Comparison of ENCODE assay signal across 11 mouse cellular contexts in the genomic region with DNA sequence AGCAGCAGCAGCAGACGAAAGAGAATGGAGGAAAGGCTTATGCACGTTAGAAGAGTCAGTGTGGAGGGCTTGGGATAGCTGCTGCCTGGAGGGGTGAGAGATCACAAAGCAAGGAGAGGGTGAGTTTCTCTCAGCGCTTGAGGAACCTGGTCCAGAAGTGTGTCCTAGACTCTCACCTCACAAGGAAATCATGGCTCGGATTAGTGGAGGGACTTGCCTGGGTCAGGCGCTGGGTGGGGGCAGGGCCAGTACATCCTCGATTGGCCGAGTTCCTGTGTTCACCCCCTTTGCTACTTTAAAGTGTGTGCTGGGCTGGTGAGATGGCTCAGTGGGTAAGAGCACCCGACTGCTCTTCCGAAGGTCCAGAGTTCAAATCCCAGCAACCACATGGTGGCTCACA. TPM values are rescaled to one million over a fixed set of nuclear protein-coding genes. Genes with fewer than 3 reads are reported as not detected.
DNase-seq lines count a peak whose midpoint lies in the region; ATAC-seq and TF ChIP-seq lines count a peak whose summit lies in the region.
"Had no signal": no experiment of that assay in that cellular context is flagged by ENCODE, and none has a peak within 500 bp of the region (broad histone marks: within the 10 kb centered on the region; RNA-seq: fewer than 3 reads in every experiment).

No protein-coding gene starts in this region.

- no peak overlapping the region for H3K4me2 ChIP-seq in kidney, embryonic 14.5 days (replicated peaks; ENCODE audit: low read depth, low read length)
- peak overlapping the region; percentile 17 for H3K4me2 ChIP-seq in hindbrain, embryonic 14.5 days (replicated peaks)
- peak overlapping the region; percentile 42 for H3K4me2 ChIP-seq in myocyte (ENCODE audit: low read depth)

- intact Hi-C loops in left cerebral cortex, postnatal 25 days (cut with DNase I), result loop anchor here (5.0 kb wide), 2 partner anchors 66 to 216 kb away; no protein-coding TSS in a partner anchor

- H3K9ac ChIP-seq in kidney, embryonic 14.5 days (ENCODE audit: low read depth, low read length), result no peak overlapping the region
- H3K9ac ChIP-seq in hindbrain, embryonic 14.5 days, result no peak overlapping the region

- TF ChIP-seq POLR2A in myocyte (IDR thresholded peaks at IDR 0.05; ENCODE audit: insufficient read length, low read depth), result no peak

- no peak for ATAC-seq in kidney, embryonic 14.5 days (ENCODE audit: low FRiP score, low TSS enrichment)
- no peak for ATAC-seq in hindbrain, embryonic 14.5 days (ENCODE audit: low FRiP score)
- no peak for ATAC-seq in monocyte, adult 5-6 weeks (replicated peaks; ENCODE audit: insufficient number of reproducible peaks, low FRiP score, low TSS enrichment, poor library complexity, severe bottlenecking)

- no peak overlapping the region for H3ac ChIP-seq in myocyte (ENCODE audit: control insufficient read depth, insufficient read length)

- H3K36me3 ChIP-seq in kidney, embryonic 14.5 days (ENCODE audit: control insufficient read depth, insufficient read depth, low read length), result no peaks in the 10 kb centered on the region
- no peaks in the 10 kb centered on the region for H3K36me3 ChIP-seq in forebrain, embryonic 10.5 days (replicated peaks)
- H3K36me3 ChIP-seq in hindbrain, embryonic 14.5 days (replicated peaks; ENCODE audit: control insufficient read depth, insufficient read depth), result no peaks in the 10 kb centered on the region
- no peaks in the 10 kb centered on the region for H3K36me3 ChIP-seq in myocyte (ENCODE audit: control insufficient read depth, insufficient read depth)

- H3K9me3 ChIP-seq in kidney, embryonic 14.5 days (ENCODE audit: control insufficient read depth, low read length), result peaks cover 4% of the 10 kb centered on the region; the same call in 1 of the 2 replicates
- H3K9me3 ChIP-seq in forebrain, embryonic 10.5 days, result peaks cover 4% of the 10 kb centered on the region; the same call in 1 of the 2 replicates
- no peaks in the 10 kb centered on the region for H3K9me3 ChIP-seq in hindbrain, embryonic 14.5 days (ENCODE audit: control insufficient read depth, low read length)

- H3K4me3 ChIP-seq in kidney, embryonic 14.5 days (ENCODE audit: low read length), result no peak overlapping the region
- H3K4me3 ChIP-seq in forebrain, embryonic 10.5 days, result peak overlapping the region; percentile 27
- no peak overlapping the region for H3K4me3 ChIP-seq in hindbrain, embryonic 14.5 days (replicated peaks; ENCODE audit: low read length)
- no peak overlapping the region for H3K4me3 ChIP-seq in myocyte

- H3K27me3 ChIP-seq in kidney, embryonic 14.5 days (ENCODE audit: control insufficient read depth, insufficient read depth, low read length), result no peaks in the 10 kb centered on the region
- H3K27me3 ChIP-seq in forebrain, embryonic 10.5 days (ENCODE audit: poor library complexity, severe bottlenecking), result no peaks in the 10 kb centered on the region
- no peaks in the 10 kb centered on the region for H3K27me3 ChIP-seq in hindbrain, embryonic 14.5 days (ENCODE audit: control insufficient read depth, insufficient read depth, low read length)
- no peaks in the 10 kb centered on the region for H3K27me3 ChIP-seq in myocyte (ENCODE audit: control insufficient read depth, insufficient read depth, insufficient read length)

- no peak for DNase-seq in kidney, postnatal 10 days
- DNase-seq in forebrain, embryonic 10.5 days (ENCODE audit: extremely low spot score, low spot score), result no peak
- no peak for DNase-seq in hindbrain, embryonic 14.5 days (ENCODE audit: low spot score)
- no peak for DNase-seq in left cerebral cortex, postnatal 25 days (ENCODE audit: low spot score in 2 of 2)
- no peak for DNase-seq in c-Kit-positive CD71-positive TER-119-positive erythroid progenitor cells, embryonic 14.5 days (ENCODE audit: low spot score)
- DNase-seq: cerebellum, adult 11-12 months; kidney, adult 11 months; lung, postnatal 14 days had no signal

- 0 out of 2 replicates have a peak overlapping the region, but pooled peaks have one; percentile 24 for H3K27ac ChIP-seq in kidney, embryonic 14.5 days (ENCODE audit: low read depth, low read length)
- H3K27ac ChIP-seq in forebrain, embryonic 10.5 days, result peak overlapping the region; percentile 72
- H3K27ac ChIP-seq in hindbrain, embryonic 14.5 days, result peak overlapping the region; percentile 56; the same call in 1 of the 2 replicates

- 58% methylated on average over 9 of the region's 9 CpGs for WGBS in kidney, embryonic 14.5 days
- WGBS in forebrain, embryonic 10.5 days, result 42% methylated on average over 9 of the region's 9 CpGs
- WGBS in hindbrain, embryonic 14.5 days, result 42% methylated on average over 9 of the region's 9 CpGs

- H3K79me2 ChIP-seq in myocyte (ENCODE audit: control insufficient read depth, insufficient read depth), result no peaks in the 10 kb centered on the region

- H3K4me1 ChIP-seq in kidney, embryonic 14.5 days (ENCODE audit: control insufficient read depth, insufficient read depth, low read length), result peaks cover 15% of the 10 kb centered on the region
- peaks cover 41% of the 10 kb centered on the region for H3K4me1 ChIP-seq in forebrain, embryonic 10.5 days
- H3K4me1 ChIP-seq in hindbrain, embryonic 14.5 days (replicated peaks; ENCODE audit: control insufficient read depth, insufficient read depth, low read length), result peaks cover 13% of the 10 kb centered on the region

TF ChIP-seq in myocyte, 11 proteins besides CTCF, POLR2A, EP300 and RAD21:
- TF ChIP-seq MAX (IDR thresholded peaks at IDR 0.05; ENCODE audit: low read depth), result no peak
- no peak for TF ChIP-seq MYOD1 (IDR thresholded peaks at IDR 0.05; ENCODE audit: control insufficient read depth in 1 of 3, insufficient read length in 2 of 3, low read depth in 2 of 3)
- no peak for TF ChIP-seq SRF (IDR thresholded peaks at IDR 0.05; ENCODE audit: control insufficient read depth, insufficient read length, low read depth)

RNA-seq across cellular contexts. Expression of a gene that starts 18.6 kb away (rescaled TPM):
- 0.11 and 0.41 TPM in 2 replicates for polyA plus RNA-seq in kidney, embryonic 14.5 days (2014; fragmentation: Nextera tagmentation; extraction: Ambion mirVana)
- 0.94 and 1.3 TPM in 2 replicates for polyA plus RNA-seq in forebrain, embryonic 10.5 days (2016; fragmentation: Nextera tagmentation; extraction: Ambion mirVana)
- 2.2 and 3.3 TPM in 2 replicates for polyA plus RNA-seq in hindbrain, embryonic 14.5 days (2014; fragmentation: Nextera tagmentation; extraction: Ambion mirVana)
- 0.16 TPM for polyA plus RNA-seq in myocyte (2012; fragmentation: generic; extraction: Trizol)
- total RNA-seq in left cerebral cortex, postnatal 25 days (2021), result 10 to 100 TPM; 47.5 to 62.6 TPM
- 3.8 to 29.8 TPM (median 13.9 TPM) in 3 replicates for total RNA-seq in monocyte, adult 5-6 weeks (2017)

RNA-seq across cellular contexts. Expression of a gene that starts 22.3 kb away (rescaled TPM):
- 8.3 and 8.7 TPM in 2 replicates for polyA plus RNA-seq in kidney, embryonic 14.5 days (2014; fragmentation: Nextera tagmentation; extraction: Ambion mirVana)
- 2.2 and 2.7 TPM in 2 replicates for polyA plus RNA-seq in forebrain, embryonic 10.5 days (2016; fragmentation: Nextera tagmentation; extraction: Ambion mirVana)
- 1.3 and 3.0 TPM in 2 replicates for polyA plus RNA-seq in hindbrain, embryonic 14.5 days (2014; fragmentation: Nextera tagmentation; extraction: Ambion mirVana)
- polyA plus RNA-seq in myocyte (2012; fragmentation: generic; extraction: Trizol), result 0.08 TPM
- total RNA-seq in left cerebral cortex, postnatal 25 days (2021), result not detected
- total RNA-seq in monocyte, adult 5-6 weeks (2017), result not detected in 3 replicates

RNA-seq across cellular contexts. Expression of a gene that starts 33.7 kb away (rescaled TPM):
- 1,702 and 2,075 TPM in 2 replicates for polyA plus RNA-seq in kidney, embryonic 14.5 days (2014; fragmentation: Nextera tagmentation; extraction: Ambion mirVana)
- polyA plus RNA-seq in forebrain, embryonic 10.5 days (2016; fragmentation: Nextera tagmentation; extraction: Ambion mirVana), result 1,382 and 1,410 TPM in 2 replicates
- 766 and 865 TPM in 2 replicates for polyA plus RNA-seq in hindbrain, embryonic 14.5 days (2014; fragmentation: Nextera tagmentation; extraction: Ambion mirVana)
- 3,059 TPM for polyA plus RNA-seq in myocyte (2012; fragmentation: generic; extraction: Trizol)
- 100 to 1,000 TPM; 350 to 359 TPM for total RNA-seq in left cerebral cortex, postnatal 25 days (2021)
- 1,374 to 1,974 TPM (median 1,861 TPM) in 3 replicates for total RNA-seq in monocyte, adult 5-6 weeks (2017)

RNA-seq across cellular contexts. Expression of a gene that starts 50.2 kb away (rescaled TPM):
- polyA plus RNA-seq in kidney, embryonic 14.5 days (2014; fragmentation: Nextera tagmentation; extraction: Ambion mirVana), result 0.61 and 0.99 TPM in 2 replicates
- polyA plus RNA-seq in forebrain, embryonic 10.5 days (2016; fragmentation: Nextera tagmentation; extraction: Ambion mirVana), result 10.1 and 11.4 TPM in 2 replicates
- 0.25 and 0.34 TPM in 2 replicates for polyA plus RNA-seq in hindbrain, embryonic 14.5 days (2014; fragmentation: Nextera tagmentation; extraction: Ambion mirVana)
- polyA plus RNA-seq in myocyte (2012; fragmentation: generic; extraction: Trizol), result 12.9 TPM
- total RNA-seq in left cerebral cortex, postnatal 25 days (2021), result not detected
- total RNA-seq in monocyte, adult 5-6 weeks (2017), result not detected in 3 replicates
